Mouse (Mus musculus): ENCODE measurements at regions not wholly inside any gene's neighbourhood (a gene's known extent, or its start where the extent isn't known, plus 50 kb on each side); places are given as distances from the start of the nearest gene placed in this dataset.

DNA sequence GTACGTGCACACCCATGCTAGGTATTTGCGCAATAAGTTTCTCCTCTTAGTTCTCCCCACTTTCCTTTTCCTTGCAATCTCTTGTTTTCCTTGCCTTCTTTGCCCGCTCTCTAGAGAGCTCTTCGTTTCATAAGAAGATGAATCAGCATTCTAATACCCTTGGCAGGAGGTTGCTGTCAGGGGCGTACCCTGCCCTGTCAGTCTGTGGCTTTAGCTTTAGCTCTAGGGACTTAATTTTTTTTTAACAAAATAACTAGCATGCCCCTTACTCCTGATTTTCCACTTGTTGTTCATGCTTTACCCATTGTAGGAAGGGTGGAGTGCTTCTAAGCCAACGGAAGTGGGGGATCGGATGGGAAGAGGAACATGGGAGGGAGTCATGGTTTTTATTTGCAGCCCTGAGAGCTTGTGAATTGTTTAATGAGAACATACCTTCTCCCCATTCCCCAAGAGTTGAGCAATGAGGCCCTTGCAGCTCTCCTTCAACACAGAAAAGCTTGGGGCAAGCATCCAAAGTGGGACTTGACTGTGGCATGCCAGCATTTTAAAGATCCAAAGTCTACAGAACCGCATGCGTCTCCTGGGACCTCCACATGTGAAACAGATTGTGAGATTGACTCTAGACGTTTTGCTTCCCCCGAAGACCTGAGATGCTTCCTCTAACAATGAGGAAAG is 221.0 kb upstream of the Usp24 start:
- no peak overlapping the region for H3ac ChIP-seq (ENCODE audit: control insufficient read depth, insufficient read length)
- no peaks in the 10 kb centered on the region for H3K36me3 ChIP-seq (ENCODE audit: control insufficient read depth, insufficient read depth)
- no peak overlapping the region for H3K4me2 ChIP-seq (ENCODE audit: low read depth)
- TF ChIP-seq E2F4 (IDR thresholded peaks at IDR 0.05; ENCODE audit: insufficient read depth): no peak
- no peak for TF ChIP-seq TCF12 (IDR thresholded peaks at IDR 0.05; ENCODE audit: insufficient read depth, poor library complexity, severe bottlenecking)
- no peak for TF ChIP-seq CEBPB (IDR thresholded peaks at IDR 0.05; ENCODE audit: insufficient read depth, poor library complexity, severe bottlenecking)
- TF ChIP-seq TCF3 (IDR thresholded peaks at IDR 0.05; ENCODE audit: insufficient read length, low read depth): no peak
- TF ChIP-seq MAX (IDR thresholded peaks at IDR 0.05; ENCODE audit: low read depth): no peak
- no peak for TF ChIP-seq POLR2AphosphoS2 (IDR thresholded peaks at IDR 0.05; ENCODE audit: insufficient read length, low read depth)
- no peak for TF ChIP-seq USF1 (IDR thresholded peaks at IDR 0.05; ENCODE audit: low read depth)
- TF ChIP-seq SRF (IDR thresholded peaks at IDR 0.05; ENCODE audit: control insufficient read depth, insufficient read length, low read depth): no peak
- TF ChIP-seq MYOG (IDR thresholded peaks at IDR 0.05; ENCODE audit: control insufficient read depth in 1 of 3, insufficient read depth in 1 of 3, insufficient read length in 2 of 3, low read depth in 2 of 3): no peak
- no peak for TF ChIP-seq REST (IDR thresholded peaks at IDR 0.05; ENCODE audit: insufficient read depth, insufficient read length)
- no peak for TF ChIP-seq POLR2A (IDR thresholded peaks at IDR 0.05; ENCODE audit: insufficient read length, low read depth)
- no peak for TF ChIP-seq MYOD1 (IDR thresholded peaks at IDR 0.05; ENCODE audit: control insufficient read depth in 1 of 3, insufficient read length in 2 of 3, low read depth in 2 of 3)
- H3K79me2 ChIP-seq (ENCODE audit: control insufficient read depth, insufficient read depth): no peaks in the 10 kb centered on the region
- H3K27me3 ChIP-seq (ENCODE audit: control insufficient read depth, insufficient read depth, insufficient read length): no peaks in the 10 kb centered on the region
- H3K4me3 ChIP-seq: no peak overlapping the region

DNA sequence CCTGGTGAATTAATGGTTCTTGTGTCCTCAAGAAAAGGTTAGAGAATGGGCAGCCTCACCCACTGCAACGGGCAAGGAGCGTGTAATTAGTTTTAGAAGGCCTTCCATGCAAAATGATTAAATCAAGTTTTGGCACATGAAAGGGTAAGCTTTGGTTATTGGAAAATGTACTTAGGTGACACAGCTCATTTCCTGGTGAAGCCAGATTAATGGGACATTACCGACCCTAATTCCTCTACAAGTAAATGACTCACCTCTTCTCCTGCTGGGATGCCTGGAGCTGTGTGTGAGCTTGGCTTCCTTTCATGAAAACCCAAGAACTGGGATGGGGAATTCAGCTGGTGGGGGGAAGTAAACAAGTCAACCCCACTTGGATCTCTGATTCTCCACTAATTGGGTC is 219.9 kb upstream of the Usp24 start:
- Histone ChIP-seq H3ac (ENCODE audit: control insufficient read depth, insufficient read length) (no peak overlapping the region), H3K79me2 (ENCODE audit: control insufficient read depth, insufficient read depth) (no peaks in the 10 kb centered on the region), H3K4me2 (ENCODE audit: low read depth) (no peak overlapping the region), H3K27me3 (ENCODE audit: control insufficient read depth, insufficient read depth, insufficient read length) (no peaks in the 10 kb centered on the region), H3K4me3 (no peak overlapping the region), H3K36me3 (ENCODE audit: control insufficient read depth, insufficient read depth) (no peaks in the 10 kb centered on the region)
- TF ChIP-seq TCF12 (IDR thresholded peaks at IDR 0.05; ENCODE audit: insufficient read depth, poor library complexity, severe bottlenecking) (no peak), CEBPB (IDR thresholded peaks at IDR 0.05; ENCODE audit: insufficient read depth, poor library complexity, severe bottlenecking) (no peak), MAX (IDR thresholded peaks at IDR 0.05; ENCODE audit: low read depth) (no peak), TCF3 (IDR thresholded peaks at IDR 0.05; ENCODE audit: insufficient read length, low read depth) (no peak), REST (IDR thresholded peaks at IDR 0.05; ENCODE audit: insufficient read depth, insufficient read length) (no peak), POLR2A (IDR thresholded peaks at IDR 0.05; ENCODE audit: insufficient read length, low read depth) (no peak), E2F4 (IDR thresholded peaks at IDR 0.05; ENCODE audit: insufficient read depth) (no peak), MYOG (IDR thresholded peaks at IDR 0.05; ENCODE audit: control insufficient read depth in 1 of 3, insufficient read depth in 1 of 3, insufficient read length in 2 of 3, low read depth in 2 of 3) (no peak), USF1 (IDR thresholded peaks at IDR 0.05; ENCODE audit: low read depth) (no peak), SRF (IDR thresholded peaks at IDR 0.05; ENCODE audit: control insufficient read depth, insufficient read length, low read depth) (no peak), POLR2AphosphoS2 (IDR thresholded peaks at IDR 0.05; ENCODE audit: insufficient read length, low read depth) (no peak), MYOD1 (IDR thresholded peaks at IDR 0.05; ENCODE audit: control insufficient read depth in 1 of 3, insufficient read length in 2 of 3, low read depth in 2 of 3) (no peak)

DNA sequence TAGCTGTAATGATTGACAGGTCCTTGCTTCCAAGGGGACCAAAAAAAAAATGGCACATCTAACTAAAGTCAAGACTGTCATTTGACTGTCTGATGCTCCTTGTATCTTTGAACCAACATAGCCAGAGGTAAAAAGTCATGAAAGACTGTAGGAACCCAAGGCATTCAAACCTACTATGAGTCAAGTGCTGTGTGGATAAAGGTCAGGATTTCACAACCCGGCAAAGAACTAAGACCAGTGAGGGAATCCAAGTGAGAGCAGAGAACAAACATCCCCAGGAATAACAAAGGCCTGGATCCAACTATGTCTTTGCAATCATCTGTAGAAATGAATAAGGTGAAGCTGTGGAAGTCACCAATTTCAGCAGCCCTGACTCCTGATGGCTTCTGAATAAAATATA is 218.2 kb upstream of the Usp24 start:
- no peaks in the 10 kb centered on the region for H3K36me3 ChIP-seq (ENCODE audit: control insufficient read depth, insufficient read depth)
- no peaks in the 10 kb centered on the region for H3K79me2 ChIP-seq (ENCODE audit: control insufficient read depth, insufficient read depth)
- TF ChIP-seq POLR2AphosphoS2 (IDR thresholded peaks at IDR 0.05; ENCODE audit: insufficient read length, low read depth): no peak
- H3ac ChIP-seq (ENCODE audit: control insufficient read depth, insufficient read length): no peak overlapping the region
- no peak overlapping the region for H3K4me2 ChIP-seq (ENCODE audit: low read depth)
- H3K4me3 ChIP-seq: no peak overlapping the region
- H3K27me3 ChIP-seq (ENCODE audit: control insufficient read depth, insufficient read depth, insufficient read length): no peaks in the 10 kb centered on the region

DNA sequence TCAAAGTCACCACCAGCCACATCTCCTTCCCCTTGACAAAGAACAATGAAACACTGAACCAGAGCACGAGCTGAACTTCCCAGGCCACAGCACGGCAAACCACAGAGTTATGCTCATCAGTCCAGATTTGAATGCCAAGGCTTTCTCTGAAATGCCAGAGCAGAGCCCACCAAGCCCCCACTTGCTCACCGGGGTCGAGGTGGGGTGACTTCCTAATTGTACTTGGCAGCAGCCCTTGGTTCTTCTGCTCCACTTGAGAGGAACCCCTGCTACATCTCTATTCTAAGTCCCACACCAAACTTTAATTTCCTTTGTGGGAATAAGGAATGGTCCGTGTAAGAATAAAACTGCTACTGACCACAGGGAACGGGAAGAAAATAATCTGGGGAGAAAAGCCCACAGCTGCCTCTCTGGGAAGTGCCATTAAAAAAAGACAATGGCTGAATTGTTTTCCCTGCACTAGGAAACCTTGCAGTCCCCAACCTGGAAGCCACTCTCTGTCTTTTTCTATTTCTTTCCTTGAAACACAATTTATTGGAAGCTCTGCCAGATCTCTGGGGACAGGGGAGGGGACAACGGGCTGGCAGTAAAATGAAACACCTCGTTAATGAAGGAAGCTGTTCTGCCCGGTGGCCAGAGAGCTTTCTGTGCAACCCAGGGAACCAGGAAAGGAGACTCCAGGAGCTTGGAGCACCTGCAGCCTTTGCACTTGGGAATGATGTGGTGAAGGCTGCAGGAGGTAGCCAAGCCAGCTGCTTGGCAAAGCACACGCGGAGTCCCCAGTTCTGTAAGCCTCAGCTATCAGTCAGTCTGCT is 215.6 kb upstream of the Usp24 start:
- H3K27me3 ChIP-seq (ENCODE audit: control insufficient read depth, insufficient read depth, insufficient read length): no peaks in the 10 kb centered on the region
- TF ChIP-seq MAX (IDR thresholded peaks at IDR 0.05; ENCODE audit: low read depth): no peak
- TF ChIP-seq TCF3 (IDR thresholded peaks at IDR 0.05; ENCODE audit: insufficient read length, low read depth): no peak
- TF ChIP-seq CEBPB (IDR thresholded peaks at IDR 0.05; ENCODE audit: insufficient read depth, poor library complexity, severe bottlenecking): no peak
- TF ChIP-seq SRF (IDR thresholded peaks at IDR 0.05; ENCODE audit: control insufficient read depth, insufficient read length, low read depth): no peak
- TF ChIP-seq POLR2A (IDR thresholded peaks at IDR 0.05; ENCODE audit: insufficient read length, low read depth): no peak
- TF ChIP-seq E2F4 (IDR thresholded peaks at IDR 0.05; ENCODE audit: insufficient read depth): no peak
- no peak for TF ChIP-seq USF1 (IDR thresholded peaks at IDR 0.05; ENCODE audit: low read depth)
- no peak for TF ChIP-seq MYOG (IDR thresholded peaks at IDR 0.05; ENCODE audit: control insufficient read depth in 1 of 3, insufficient read depth in 1 of 3, insufficient read length in 2 of 3, low read depth in 2 of 3)
- TF ChIP-seq REST (IDR thresholded peaks at IDR 0.05; ENCODE audit: insufficient read depth, insufficient read length): no peak
- TF ChIP-seq MYOD1 (IDR thresholded peaks at IDR 0.05; ENCODE audit: control insufficient read depth in 1 of 3, insufficient read length in 2 of 3, low read depth in 2 of 3): no peak
- TF ChIP-seq POLR2AphosphoS2 (IDR thresholded peaks at IDR 0.05; ENCODE audit: insufficient read length, low read depth): no peak
- TF ChIP-seq TCF12 (IDR thresholded peaks at IDR 0.05; ENCODE audit: insufficient read depth, poor library complexity, severe bottlenecking): no peak

More for the DNA sequence above, 215.6 kb upstream of the Usp24 start:
- no peak overlapping the region for H3K4me3 ChIP-seq
- H3K36me3 ChIP-seq (ENCODE audit: control insufficient read depth, insufficient read depth): no peaks in the 10 kb centered on the region
- H3K79me2 ChIP-seq (ENCODE audit: control insufficient read depth, insufficient read depth): no peaks in the 10 kb centered on the region
- H3K4me2 ChIP-seq (ENCODE audit: low read depth): no peak overlapping the region
- no peak overlapping the region for H3ac ChIP-seq (ENCODE audit: control insufficient read depth, insufficient read length)

All from myocyte (in vitro differentiated cells).